Mouse (Mus musculus) CH12.LX (cell line): ENCODE measurements around the gene Gm6588.

Experiments
- SMC3 ChIP-seq: IDR thresholded peaks from 2 replicates; pipeline ENCODE4 v1.6.1; 2011; ENCODE audit warnings: low read depth, low read length, improper control_type of control experiment
- UBTF ChIP-seq: IDR thresholded peaks from 2 replicates; pipeline ENCODE4 v1.6.1; 2012; ENCODE audit warnings: low read depth, mild to moderate bottlenecking, inconsistent platforms, low read length, improper control_type of control experiment, moderate library complexity
- ZMIZ1 ChIP-seq: IDR thresholded peaks from 2 replicates; pipeline ENCODE4 v1.6.1; 2012; ENCODE audit warnings: low read depth, mild to moderate bottlenecking, inconsistent platforms, low read length, improper control_type of control experiment

GRCm38 (mm10) chr5:112468986-112469581, 19.9 kb downstream of the Gm6588 start:
- no peak for TF ChIP-seq UBTF
- no peak for TF ChIP-seq ZMIZ1
- no peak for TF ChIP-seq SMC3
